Mouse (Mus musculus) frontal cortex, adult 2 months (tissue): ENCODE results near the gene Ets1. TPM values are rescaled to one million over a fixed set of nuclear protein-coding genes. Genes with fewer than 3 reads are reported as not detected.

ENCODE experiments used
- DNase-seq, 2 experiments: peaks; one replicate each; pipeline ENCODE4 v3.0.0; 2022; ENCODE audit warnings: low spot score in 1 of 2; ENCODE audit errors: extremely low spot score in 1 of 2
- polyA plus RNA-seq: library from polyadenylated mRNA; depleted of rRNA; stranded (reverse); fragments of >200 nt; gene quantifications from 2 replicates; pipeline ENCODE4 v1.2.3, GENCODE M21; 2012

Gene Ets1
- polyA plus RNA-seq, 1 experiment: 11.0 TPM

- DNase-seq: no peak
Observed at GRCm38 (mm10) chr9:32694111-32694824, 58.2 kb downstream of the Ets1 start.

GRCm38 (mm10) chr9:32694916-32695490 lies 59.0 kb downstream of the Ets1 start:
- no peak for DNase-seq

- peak; percentile 67 to 91 for DNase-seq
Observed at GRCm38 (mm10) chr9:32695492-32696190, 59.6 kb downstream of the Ets1 start.

- no peak for DNase-seq
Observed at GRCm38 (mm10) chr9:32696259-32696658, 60.2 kb downstream of the Ets1 start.

GRCm38 (mm10) chr9:32696717-32697116 lies 60.7 kb downstream of the Ets1 start:
- DNase-seq: no peak

- DNase-seq: no peak
Observed at GRCm38 (mm10) chr9:32697291-32698110, 61.5 kb downstream of the Ets1 start.

GRCm38 (mm10) chr9:32698766-32699165 lies 62.7 kb downstream of the Ets1 start:
- DNase-seq: no peak

- no peak for DNase-seq
Observed at GRCm38 (mm10) chr9:32699391-32699841, 63.4 kb downstream of the Ets1 start.

- no peak for DNase-seq
Observed at GRCm38 (mm10) chr9:32700091-32700905, 64.3 kb downstream of the Ets1 start.

- DNase-seq: no peak
Observed at GRCm38 (mm10) chr9:32701126-32701997, 65.3 kb downstream of the Ets1 start.

GRCm38 (mm10) chr9:32701998-32702305 lies 65.9 kb downstream of the Ets1 start:
- no peak for DNase-seq

- no peak for DNase-seq
Observed at GRCm38 (mm10) chr9:32702836-32703395, 66.9 kb downstream of the Ets1 start.

- DNase-seq: no peak
Observed at GRCm38 (mm10) chr9:32703976-32704745, 68.1 kb downstream of the Ets1 start.

GRCm38 (mm10) chr9:32705827-32706478 lies 69.9 kb downstream of the Ets1 start:
- DNase-seq: no peak

- DNase-seq: no peak
Observed at GRCm38 (mm10) chr9:32707436-32707835, 71.4 kb downstream of the Ets1 start.

GRCm38 (mm10) chr9:32708491-32708890 lies 72.5 kb downstream of the Ets1 start:
- DNase-seq: no peak

- no peak for DNase-seq
Observed at GRCm38 (mm10) chr9:32709359-32709758, 73.3 kb downstream of the Ets1 start.
